Mouse (Mus musculus): ENCODE results near the gene Mfap3.

GRCm38 (mm10) chr11:57498215-57498614 lies 20.2 kb upstream of the Mfap3 start:
- no peak for TF ChIP-seq CTCF (IDR thresholded peaks at IDR 0.05; ENCODE audit: low read depth)
- no peak for TF ChIP-seq EP300 (IDR thresholded peaks at IDR 0.05; ENCODE audit: low read depth)

Measured in liver, embryonic 14.5 days (tissue).